Mouse (Mus musculus) layer of hippocampus, adult 2 months (tissue): ENCODE measurements around the gene Commd1. TPM values are rescaled to one million over a fixed set of nuclear protein-coding genes. Genes with fewer than 3 reads are reported as not detected.

Source experiments
- DNase-seq, 2 experiments: peaks; one replicate each; pipeline ENCODE4 v3.0.0; 2022; ENCODE audit warnings: low spot score in 2 of 2
- H3K27ac ChIP-seq: fragments of 200-600 bp; 2 replicates; pipeline ENCODE4 v1.8.1; 2022
- H3K4me3 ChIP-seq: fragments of 200-600 bp; 2 replicates; pipeline ENCODE4 v1.8.1; 2022; ENCODE audit warnings: mild to moderate bottlenecking
- CTCF ChIP-seq: fragments of 200-600 bp; conservative IDR thresholded peaks from 2 replicates; pipeline ENCODE4 v1.8.1; 2022; ENCODE audit warnings: antibody characterized with exemption, mild to moderate bottlenecking, moderate library complexity
- total RNA-seq, 2 experiments: library from RNA; stranded (reverse); gene quantifications; 2 replicates each; pipeline ENCODE4 v1.2.3; 2021

Gene Commd1
- total RNA-seq, 2 experiments from 2014 or later = 51.2 to 60.4 TPM

DNA sequence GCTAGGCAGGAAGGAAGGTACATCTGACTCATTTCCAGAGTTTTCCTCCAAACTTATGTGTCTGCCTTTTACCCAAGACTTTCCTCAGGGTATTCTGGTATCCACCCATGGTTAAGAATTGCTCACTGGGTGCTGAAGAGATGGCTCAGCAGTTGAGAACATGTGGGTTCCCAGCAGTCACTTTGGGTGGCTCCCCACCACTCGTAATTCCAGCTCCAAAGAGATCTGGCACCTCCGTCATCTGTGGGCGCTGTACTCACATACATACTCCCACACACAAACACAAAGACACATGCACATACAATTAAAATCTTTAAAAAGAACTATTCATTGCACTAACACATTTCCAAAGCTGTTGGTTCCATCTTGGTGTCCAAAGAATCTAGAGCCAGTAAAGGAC is 93.0 kb downstream of the Commd1 start:
- DNase-seq = peak in 1 of 2 experiments; percentile 18
- no peak overlapping the region for H3K4me3 ChIP-seq
- no peak overlapping the region for H3K27ac ChIP-seq
- TF ChIP-seq CTCF = no peak

- DNase-seq = no peak
- H3K4me3 ChIP-seq = no peak overlapping the region
- H3K27ac ChIP-seq = no peak overlapping the region
- TF ChIP-seq CTCF = no peak
Observed at GRCm38 (mm10) chr11:22886991-22887390, 95.2 kb downstream of the Commd1 start.

GRCm38 (mm10) chr11:22885350-22885749 is 96.8 kb downstream of the Commd1 start:
- no peak for DNase-seq
- no peak for TF ChIP-seq CTCF

DNA sequence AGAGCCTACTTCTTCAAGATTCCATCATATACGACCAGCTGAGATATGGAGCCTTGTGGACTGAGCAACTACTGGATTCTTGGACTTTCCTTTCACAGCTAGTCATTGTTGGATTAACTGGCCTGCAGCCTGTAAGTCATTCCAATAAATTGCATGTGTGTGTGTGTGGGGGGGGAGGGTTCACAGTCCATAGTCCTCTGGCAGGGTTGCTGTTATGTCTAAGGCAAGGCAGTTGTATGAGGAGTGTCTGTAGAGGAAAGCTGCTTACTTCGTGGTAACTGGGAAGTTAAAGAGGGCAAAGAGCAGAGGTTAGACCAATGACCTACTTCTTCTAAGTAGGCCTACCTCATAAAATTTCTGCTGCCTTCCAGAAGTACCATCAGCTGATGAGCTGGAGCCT is 98.5 kb downstream of the Commd1 start:
- no peak overlapping the region for H3K4me3 ChIP-seq
- H3K27ac ChIP-seq = no peak overlapping the region
- no peak for DNase-seq
- TF ChIP-seq CTCF = no peak

More at GRCm38 (mm10) chr11:22885350-22885749, 96.8 kb downstream of the Commd1 start:
- Histone ChIP-seq H3K27ac (no peak overlapping the region), H3K4me3 (no peak overlapping the region)

DNA sequence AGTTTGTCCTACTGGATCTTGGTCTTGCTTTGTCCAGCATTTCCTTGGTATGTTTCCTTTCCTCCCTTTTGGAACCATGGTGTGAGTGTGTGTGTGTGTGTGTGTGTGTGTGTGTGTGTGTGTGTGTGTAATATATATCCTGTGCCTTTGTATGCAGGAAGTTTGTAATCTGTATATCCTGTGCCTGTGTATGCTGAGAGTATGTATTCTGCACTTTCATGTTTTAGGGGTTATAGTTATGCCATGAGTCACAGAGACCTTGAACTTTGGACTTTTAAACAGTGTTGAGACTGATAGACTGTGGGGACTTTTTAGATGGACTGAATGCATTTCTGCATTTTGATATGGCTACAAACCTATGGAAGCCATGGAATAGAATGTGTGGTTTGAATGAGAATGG is 99.3 kb downstream of the Commd1 start:
- DNase-seq = no peak
- no peak for TF ChIP-seq CTCF
- H3K27ac ChIP-seq = no peak overlapping the region

GRCm38 (mm10) chr11:22880383-22881172 is 101.6 kb downstream of the Commd1 start:
- H3K27ac ChIP-seq = peak overlapping the region; percentile 51; the same call in 1 of the 2 replicates
- no peak for TF ChIP-seq CTCF
- no peak overlapping the region for H3K4me3 ChIP-seq
- no peak for DNase-seq

More for the DNA sequence above, 99.3 kb downstream of the Commd1 start:
- H3K4me3 ChIP-seq = no peak overlapping the region

- Histone ChIP-seq H3K4me3 (no peak overlapping the region), H3K27ac (peak overlapping the region; percentile 10; the same call in 1 of the 2 replicates)
- TF ChIP-seq CTCF = no peak
- DNase-seq = no peak
Observed at GRCm38 (mm10) chr11:22879645-22880044, 102.5 kb downstream of the Commd1 start.

- DNase-seq = no peak
- Histone ChIP-seq H3K4me3 (no peak overlapping the region), H3K27ac (no peak overlapping the region)
- TF ChIP-seq CTCF = no peak
Observed at GRCm38 (mm10) chr11:22876680-22877330, 105.4 kb downstream of the Commd1 start.

DNA sequence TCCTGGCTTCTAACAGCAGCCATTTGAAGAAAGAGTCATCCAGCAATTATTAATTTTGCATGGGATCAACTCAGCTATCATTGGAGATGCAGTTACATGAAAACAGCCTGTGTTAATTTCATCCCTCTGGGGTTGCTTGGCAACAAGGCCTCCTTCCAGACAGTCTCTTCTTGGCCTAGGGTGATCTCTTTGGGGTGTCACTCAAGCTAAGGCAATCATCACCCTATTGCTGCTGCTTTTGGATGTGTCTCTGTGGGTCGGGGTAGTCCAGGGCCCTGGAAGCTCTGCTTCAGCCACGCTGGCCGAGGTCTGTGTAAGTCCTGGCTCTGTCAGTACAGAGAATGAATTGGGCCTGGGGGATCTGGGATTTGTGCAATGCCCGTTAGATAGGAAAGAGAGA is 106.9 kb downstream of the Commd1 start:
- DNase-seq = no peak
- peak overlapping the region; percentile 64 for H3K27ac ChIP-seq
- no peak for TF ChIP-seq CTCF

GRCm38 (mm10) chr11:22874747-22875146 is 107.4 kb downstream of the Commd1 start:
- DNase-seq = no peak
- no peak for TF ChIP-seq CTCF
- Histone ChIP-seq H3K27ac (peak overlapping the region; percentile 64), H3K4me3 (no peak overlapping the region)

More for the DNA sequence above, 106.9 kb downstream of the Commd1 start:
- no peak overlapping the region for H3K4me3 ChIP-seq

GRCm38 (mm10) chr11:22873383-22873782 is 108.8 kb downstream of the Commd1 start:
- TF ChIP-seq CTCF = no peak
- Histone ChIP-seq H3K27ac (no peak overlapping the region), H3K4me3 (no peak overlapping the region)
- DNase-seq = no peak

DNA sequence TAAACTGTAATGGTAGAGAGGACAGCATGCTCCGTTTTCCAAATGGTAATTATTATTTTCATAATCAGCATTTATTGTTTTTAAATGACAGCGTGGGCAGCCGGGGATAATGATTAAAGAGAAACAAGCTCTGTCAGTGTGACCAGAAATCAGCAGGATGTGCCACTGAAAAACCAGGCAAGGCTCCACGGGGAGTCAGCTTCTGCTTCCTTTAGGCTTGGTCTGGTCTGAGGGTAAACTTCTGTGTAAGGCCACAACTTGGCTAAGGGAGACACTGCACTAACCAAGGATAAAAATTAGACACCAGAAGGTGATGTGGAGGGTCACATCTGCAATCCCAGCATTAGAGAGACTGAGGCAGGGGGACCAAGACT is 109.9 kb downstream of the Commd1 start:
- Histone ChIP-seq H3K27ac (peak overlapping the region; percentile 46), H3K4me3 (no peak overlapping the region)
- no peak for TF ChIP-seq CTCF
- no peak for DNase-seq

- H3K4me3 ChIP-seq = no peak overlapping the region
- DNase-seq = no peak
- no peak for TF ChIP-seq CTCF
- H3K27ac ChIP-seq = peak overlapping the region; percentile 46
Observed at GRCm38 (mm10) chr11:22871628-22872306, 110.4 kb downstream of the Commd1 start.
